Mouse (Mus musculus) natural killer cell, adult 2 months (primary cell): ENCODE data around the gene Zcchc12.

Source experiments
- DNase-seq, 2 experiments: peaks; one replicate each; pipeline ENCODE4 v3.0.0; 2022; ENCODE audit warnings: low spot score in 2 of 2

Gene Zcchc12

DNA sequence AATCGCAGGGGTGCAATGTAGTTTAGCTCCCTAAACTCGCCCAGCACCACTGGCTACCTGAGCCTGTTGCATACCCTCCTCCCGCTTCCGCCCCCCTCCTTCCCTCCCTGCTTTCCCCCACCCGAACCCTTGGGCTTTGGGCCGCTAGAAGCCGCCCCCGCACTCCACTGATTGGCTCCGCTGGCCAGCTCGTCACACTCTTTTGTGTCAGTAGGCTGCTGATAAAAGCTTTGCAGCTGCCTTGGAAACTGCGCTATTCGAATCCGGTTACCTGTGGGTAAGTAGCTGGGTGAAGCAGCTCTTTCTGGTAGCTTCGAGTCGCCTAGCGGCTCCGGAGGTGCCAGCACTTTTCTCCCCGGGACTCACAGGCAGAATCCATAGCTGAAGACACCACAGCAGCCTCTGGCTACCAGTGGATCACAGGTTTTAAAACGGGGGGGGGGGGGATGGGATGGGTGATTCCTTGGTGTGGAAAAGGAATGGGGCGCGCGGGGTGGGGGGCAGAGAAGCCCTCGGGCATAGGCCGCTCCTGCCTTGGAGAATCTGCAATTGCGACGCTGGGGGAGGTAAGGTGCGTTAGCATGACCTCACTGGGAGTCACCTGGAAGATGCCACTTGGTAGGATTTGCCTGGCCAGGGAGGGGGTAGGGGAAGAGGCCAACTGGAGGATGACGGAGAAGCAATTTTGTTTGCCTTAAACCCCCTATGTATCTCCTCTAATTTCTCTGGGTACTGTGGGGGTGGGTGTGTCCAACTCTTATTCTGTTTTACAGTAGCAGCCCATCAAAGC is at the start of gene Zcchc12:
Gene Zcchc12, plus strand, starts transcription at position 169 of the 790 bp plus-strand sequence.
- DNase-seq: peak in 1 of 2 experiments; percentile 0

DNA sequence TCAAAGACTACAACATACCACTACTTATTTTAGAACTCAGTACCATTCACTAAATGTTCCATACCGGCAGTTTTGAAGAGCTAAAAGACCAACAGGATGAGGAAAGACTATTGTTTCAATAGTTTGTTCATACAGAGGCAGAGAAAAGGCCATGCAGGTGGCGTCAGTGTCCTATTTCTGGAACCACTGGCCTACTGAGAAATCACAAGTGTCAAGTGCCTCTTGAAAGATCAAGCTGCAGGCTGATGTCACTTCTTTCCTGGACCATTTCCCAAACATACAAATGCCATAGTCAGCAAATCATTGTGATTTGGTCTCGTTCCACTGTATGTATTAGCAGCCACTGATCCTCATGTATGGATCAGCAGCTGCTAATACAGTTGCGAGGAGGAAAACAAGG is 49.0 kb upstream of the Zcchc12 start:
- DNase-seq: no peak

DNA sequence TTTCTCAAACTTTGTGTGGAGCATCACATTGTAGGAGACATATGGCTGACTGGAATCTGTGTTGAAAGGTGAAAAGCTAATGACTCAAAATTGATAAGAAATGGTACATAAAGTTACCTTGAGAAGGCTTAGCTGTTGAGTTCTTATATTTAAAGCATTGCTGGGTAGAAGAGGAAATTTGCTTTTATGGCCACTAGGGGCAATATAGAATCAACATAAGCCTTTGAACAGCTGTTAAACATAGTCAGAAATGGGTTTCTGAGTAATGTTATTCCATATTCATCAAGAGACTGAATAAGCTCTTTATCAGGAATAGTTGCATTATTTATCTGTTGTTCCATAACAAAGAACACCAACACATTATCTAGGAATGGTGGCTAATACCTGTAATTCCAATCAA is 45.6 kb upstream of the Zcchc12 start:
- DNase-seq: no peak

- DNase-seq: no peak
These were observed 39.0 kb upstream of the Zcchc12 start for GRCm38 (mm10) chrX:36156677-36157076.

- DNase-seq: no peak
These were observed 34.1 kb upstream of the Zcchc12 start for GRCm38 (mm10) chrX:36161567-36161966.

DNA sequence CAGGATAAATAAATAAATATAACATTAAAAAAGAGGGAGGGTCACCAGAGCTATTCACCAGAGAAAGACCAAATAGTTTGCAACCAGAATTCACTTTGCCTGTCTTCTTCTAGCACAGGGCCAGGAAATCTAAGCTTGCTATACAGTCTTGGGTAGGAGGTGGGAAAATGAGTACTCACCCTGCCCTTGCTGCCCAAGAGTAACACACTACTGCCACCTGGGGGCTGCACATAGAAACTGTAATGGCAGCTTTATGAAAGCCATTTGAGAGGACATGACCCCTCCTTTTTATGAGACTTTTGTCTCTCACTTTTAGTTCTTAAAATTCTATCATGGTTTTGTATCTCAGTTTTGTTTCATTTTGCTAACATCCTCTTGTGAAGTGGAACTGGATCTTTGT is 12.1 kb upstream of the Zcchc12 start:
- DNase-seq: peak in 1 of 2 experiments; percentile 17

GRCm38 (mm10) chrX:36186036-36186435 is 9.7 kb upstream of the Zcchc12 start:
- DNase-seq: no peak

- DNase-seq: no peak
These were observed 9.3 kb upstream of the Zcchc12 start for GRCm38 (mm10) chrX:36186443-36186842.

GRCm38 (mm10) chrX:36193951-36194350 is 1.8 kb upstream of the Zcchc12 start:
- no peak for DNase-seq

DNA sequence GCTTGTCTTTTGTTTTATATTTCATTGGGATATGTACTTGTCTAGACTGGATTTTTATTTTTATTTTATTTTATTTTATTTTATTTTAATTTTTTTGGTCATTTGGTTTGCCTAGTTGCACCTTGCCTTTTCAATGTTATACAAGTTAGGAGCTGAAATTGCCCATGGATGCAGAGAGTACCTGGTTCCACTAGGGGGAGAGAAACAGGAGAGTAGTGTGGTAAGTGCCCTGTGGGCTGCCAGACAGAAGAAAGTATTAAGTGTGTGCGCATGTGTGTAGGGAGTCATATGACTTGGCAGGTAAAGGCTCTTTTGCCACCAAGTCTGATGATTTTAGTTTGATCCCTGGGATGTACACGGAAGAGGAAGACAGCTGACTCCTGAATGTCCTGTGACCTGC is 13.8 kb downstream of the Zcchc12 start:
- DNase-seq: no peak

- DNase-seq: no peak
These were observed 15.5 kb downstream of the Zcchc12 start for GRCm38 (mm10) chrX:36211216-36211615.

DNA sequence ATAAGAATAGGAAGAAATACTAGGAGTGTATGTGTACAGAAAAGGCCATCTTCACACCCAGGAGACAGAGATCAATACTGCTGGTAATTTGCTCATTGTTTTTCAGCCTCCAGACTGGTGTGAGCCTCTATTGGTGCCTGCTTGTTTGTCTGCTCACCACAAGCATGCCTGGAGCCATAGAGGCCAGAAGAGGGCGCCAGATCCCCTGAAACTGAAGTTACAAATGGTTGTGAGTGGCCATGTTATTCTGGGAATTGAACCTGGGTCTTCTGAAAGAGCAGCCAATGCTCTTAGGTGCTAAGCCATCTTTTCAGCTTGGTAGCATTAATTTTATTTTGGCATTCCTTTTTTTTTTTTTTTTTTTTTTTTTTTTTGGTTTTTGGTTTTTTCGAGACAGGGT is 25.7 kb downstream of the Zcchc12 start:
- no peak for DNase-seq

- DNase-seq: peak; percentile 32 to 56
These were observed 30.1 kb downstream of the Zcchc12 start for GRCm38 (mm10) chrX:36225777-36226176.

DNA sequence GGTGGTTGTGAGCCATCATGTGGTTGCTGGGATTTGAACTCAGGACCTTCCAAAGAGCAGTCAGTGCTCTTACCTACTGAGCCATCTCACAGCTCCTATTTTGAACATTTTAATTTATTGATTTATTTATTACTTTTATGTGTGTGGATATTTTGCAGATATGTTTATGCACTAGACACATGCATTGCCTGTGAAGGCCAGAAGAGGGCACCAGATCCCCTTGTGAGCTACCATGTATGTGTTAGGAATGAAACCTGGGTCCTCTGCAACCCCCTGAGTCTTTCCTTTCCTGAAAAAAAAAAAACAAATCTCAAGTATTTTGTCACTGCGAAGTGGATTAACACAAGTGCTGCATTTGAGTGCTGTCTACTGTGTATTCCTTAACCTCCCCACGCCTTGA is 30.9 kb downstream of the Zcchc12 start:
- peak; percentile 3 to 5 for DNase-seq

DNA sequence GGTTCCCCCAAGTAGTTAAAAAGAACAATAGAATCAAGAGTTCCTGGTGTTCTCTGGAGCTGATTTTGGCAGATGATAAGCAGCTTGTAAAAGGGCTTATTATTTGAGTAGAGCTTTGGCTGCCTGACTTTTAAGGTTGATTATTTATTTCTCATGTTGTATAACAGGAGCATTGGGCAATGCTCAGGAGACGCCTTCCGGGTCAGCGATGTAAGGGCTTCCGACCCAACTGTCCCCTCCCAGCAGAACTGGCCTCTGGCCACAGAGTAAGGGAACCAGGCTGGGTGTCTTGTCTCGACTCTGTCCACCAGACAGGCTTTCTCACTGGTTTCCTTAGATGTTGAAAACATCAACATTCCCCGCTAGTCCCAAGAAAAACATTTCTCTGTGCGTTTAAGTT is 33.2 kb downstream of the Zcchc12 start:
- no peak for DNase-seq

DNA sequence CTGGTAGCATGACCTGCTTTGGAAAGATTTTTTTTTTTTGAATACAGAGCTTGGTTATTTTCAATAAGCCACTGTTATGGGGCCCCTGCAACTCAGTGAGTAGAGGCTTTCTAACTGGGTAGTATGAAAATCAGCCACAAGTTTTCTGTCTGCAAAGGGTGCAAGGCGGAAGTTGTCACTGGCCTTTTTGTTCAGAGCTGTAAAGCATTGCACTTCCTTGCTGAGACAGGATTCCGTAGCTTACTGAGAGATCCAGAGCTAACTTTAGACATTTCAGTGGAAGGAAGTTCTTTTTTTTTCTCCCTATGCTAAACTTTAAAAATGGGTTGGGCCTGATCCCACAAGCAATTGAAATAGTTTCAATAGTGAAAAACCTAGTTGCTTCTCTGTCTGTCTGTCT is 33.6 kb downstream of the Zcchc12 start:
- DNase-seq: no peak

DNA sequence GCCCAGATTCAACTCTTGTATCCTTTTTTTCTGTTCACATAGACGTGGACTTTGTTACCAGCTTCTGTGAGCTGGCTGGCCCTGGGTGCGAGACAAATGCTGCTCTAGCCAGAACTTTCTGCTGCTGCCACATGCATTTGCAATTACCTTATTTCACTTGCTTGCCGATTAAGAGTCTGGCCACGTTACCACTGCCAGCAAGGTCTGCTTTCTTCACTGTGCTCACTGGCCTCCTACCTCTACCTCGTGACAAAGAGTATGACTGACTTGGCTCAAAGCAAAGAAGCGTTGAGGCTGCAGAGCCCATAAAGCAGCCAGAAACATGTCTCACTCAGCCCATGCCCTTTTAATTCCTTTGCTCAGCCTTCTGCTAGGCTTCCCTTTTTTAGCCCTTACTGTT is 39.9 kb downstream of the Zcchc12 start:
- no peak for DNase-seq
